Mouse (Mus musculus): ENCODE results near the gene Olfm2. TPM values are rescaled to one million over a fixed set of nuclear protein-coding genes. Genes with fewer than 3 reads are reported as not detected.

Gene Olfm2
- polyA plus RNA-seq (2015; fragmentation: Nextera tagmentation; extraction: Ambion mirVana): 250 and 269 TPM in 2 replicates

- Histone ChIP-seq H3K4me3 (ENCODE audit: low read length) (peak within 1 kb of the TSS; percentile 72), H3K4me1 (ENCODE audit: control insufficient read depth, insufficient read depth, low read depth, low read length) (peaks cover 10% of the 10 kb centered on the region), H3K27me3 (replicated peaks; ENCODE audit: control insufficient read depth, insufficient read depth, low read length) (no peaks in the 10 kb centered on the region), H3K4me2 (ENCODE audit: low read length) (peak within 1 kb of the TSS; percentile 67), H3K27ac (ENCODE audit: low read depth, low read length) (peak within 1 kb of the TSS; percentile 62), H3K9me3 (ENCODE audit: control insufficient read depth, low read length) (no peaks in the 10 kb centered on the region), H3K9ac (ENCODE audit: low read depth, low read length) (peak within 1 kb of the TSS; percentile 85), H3K36me3 (ENCODE audit: control insufficient read depth, insufficient read depth, low read length) (no peaks in the 10 kb centered on the region)
- ATAC-seq: peak; percentile 50
- WGBS: under 1% methylated on average over 31 of the region's 50 CpGs
These were observed at the start of gene Olfm2 for GRCm38 (mm10) chr9:20746017-20746660. Olfm2 (minus strand) TSS chr9:20746349.

- Histone ChIP-seq H3K4me2 (ENCODE audit: low read length) (no peak overlapping the region), H3K36me3 (ENCODE audit: control insufficient read depth, insufficient read depth, low read length) (no peaks in the 10 kb centered on the region), H3K4me1 (ENCODE audit: control insufficient read depth, insufficient read depth, low read depth, low read length) (no peaks in the 10 kb centered on the region), H3K9ac (ENCODE audit: low read depth, low read length) (no peak overlapping the region), H3K9me3 (ENCODE audit: control insufficient read depth, low read length) (no peaks in the 10 kb centered on the region), H3K27ac (ENCODE audit: low read depth, low read length) (peak overlapping the region; percentile 78), H3K27me3 (replicated peaks; ENCODE audit: control insufficient read depth, insufficient read depth, low read length) (no peaks in the 10 kb centered on the region), H3K4me3 (ENCODE audit: low read length) (no peak overlapping the region)
- 29% methylated on average over 7 of the region's 7 CpGs for WGBS
- peak; percentile 97 for ATAC-seq
These were observed 48.1 kb upstream of the Olfm2 start for GRCm38 (mm10) chr9:20794108-20794806.

- H3K4me3 ChIP-seq (ENCODE audit: low read length): no peak overlapping the region
- no peaks in the 10 kb centered on the region for H3K4me1 ChIP-seq (ENCODE audit: control insufficient read depth, insufficient read depth, low read depth, low read length)
- no peak overlapping the region for H3K4me2 ChIP-seq (ENCODE audit: low read length)
- 74% methylated on average over 3 of the region's 3 CpGs for WGBS
- no peak overlapping the region for H3K27ac ChIP-seq (ENCODE audit: low read depth, low read length)
- H3K36me3 ChIP-seq (ENCODE audit: control insufficient read depth, insufficient read depth, low read length): no peaks in the 10 kb centered on the region
- 0 out of 2 replicates have a peak, but pooled peaks cover 3% of the 10 kb centered on the region for H3K9me3 ChIP-seq (ENCODE audit: control insufficient read depth, low read length)
- ATAC-seq: no peak
- no peak overlapping the region for H3K9ac ChIP-seq (ENCODE audit: low read depth, low read length)
- no peaks in the 10 kb centered on the region for H3K27me3 ChIP-seq (replicated peaks; ENCODE audit: control insufficient read depth, insufficient read depth, low read length)
These were observed 44.2 kb upstream of the Olfm2 start for GRCm38 (mm10) chr9:20790345-20790744.

GRCm38 (mm10) chr9:20789651-20790050 lies 43.5 kb upstream of the Olfm2 start:
- Histone ChIP-seq H3K9me3 (ENCODE audit: control insufficient read depth, low read length) (0 out of 2 replicates have a peak, but pooled peaks cover 3% of the 10 kb centered on the region), H3K9ac (ENCODE audit: low read depth, low read length) (no peak overlapping the region), H3K36me3 (ENCODE audit: control insufficient read depth, insufficient read depth, low read length) (no peaks in the 10 kb centered on the region), H3K4me3 (ENCODE audit: low read length) (no peak overlapping the region), H3K4me1 (ENCODE audit: control insufficient read depth, insufficient read depth, low read depth, low read length) (no peaks in the 10 kb centered on the region), H3K4me2 (ENCODE audit: low read length) (no peak overlapping the region), H3K27me3 (replicated peaks; ENCODE audit: control insufficient read depth, insufficient read depth, low read length) (no peaks in the 10 kb centered on the region), H3K27ac (ENCODE audit: low read depth, low read length) (no peak overlapping the region)
- WGBS: 75% methylated on average over 4 of the region's 4 CpGs
- no peak for ATAC-seq

- Histone ChIP-seq H3K36me3 (ENCODE audit: control insufficient read depth, insufficient read depth, low read length) (no peaks in the 10 kb centered on the region), H3K4me2 (ENCODE audit: low read length) (no peak overlapping the region), H3K4me3 (ENCODE audit: low read length) (no peak overlapping the region), H3K27ac (ENCODE audit: low read depth, low read length) (no peak overlapping the region), H3K27me3 (replicated peaks; ENCODE audit: control insufficient read depth, insufficient read depth, low read length) (no peaks in the 10 kb centered on the region), H3K9me3 (ENCODE audit: control insufficient read depth, low read length) (0 out of 2 replicates have a peak, but pooled peaks cover 3% of the 10 kb centered on the region), H3K4me1 (ENCODE audit: control insufficient read depth, insufficient read depth, low read depth, low read length) (no peaks in the 10 kb centered on the region), H3K9ac (ENCODE audit: low read depth, low read length) (no peak overlapping the region)
- no peak for ATAC-seq
- WGBS: 77% methylated on average over 8 of the region's 8 CpGs
These were observed 41.8 kb upstream of the Olfm2 start for GRCm38 (mm10) chr9:20787992-20788391.

GRCm38 (mm10) chr9:20785055-20785454 lies 38.9 kb upstream of the Olfm2 start:
- Histone ChIP-seq H3K4me3 (ENCODE audit: low read length) (no peak overlapping the region), H3K4me1 (ENCODE audit: control insufficient read depth, insufficient read depth, low read depth, low read length) (no peaks in the 10 kb centered on the region), H3K9me3 (ENCODE audit: control insufficient read depth, low read length) (peaks cover 7% of the 10 kb centered on the region; the same call in 1 of the 2 replicates), H3K9ac (ENCODE audit: low read depth, low read length) (no peak overlapping the region), H3K27ac (ENCODE audit: low read depth, low read length) (no peak overlapping the region), H3K27me3 (replicated peaks; ENCODE audit: control insufficient read depth, insufficient read depth, low read length) (no peaks in the 10 kb centered on the region), H3K4me2 (ENCODE audit: low read length) (no peak overlapping the region), H3K36me3 (ENCODE audit: control insufficient read depth, insufficient read depth, low read length) (peaks cover 4% of the 10 kb centered on the region; the same call in 1 of the 2 replicates)
- 78% methylated on average over 6 of the region's 6 CpGs for whole genome bisulfite sequencing
- ATAC-seq: no peak

GRCm38 (mm10) chr9:20781286-20781685 lies 35.1 kb upstream of the Olfm2 start:
- peaks cover 4% of the 10 kb centered on the region; the same call in 1 of the 2 replicates for H3K36me3 ChIP-seq (ENCODE audit: control insufficient read depth, insufficient read depth, low read length)
- 87% methylated on average over 3 of the region's 3 CpGs for WGBS
- no peak overlapping the region for H3K4me2 ChIP-seq (ENCODE audit: low read length)
- no peaks in the 10 kb centered on the region for H3K27me3 ChIP-seq (replicated peaks; ENCODE audit: control insufficient read depth, insufficient read depth, low read length)
- no peak overlapping the region for H3K4me3 ChIP-seq (ENCODE audit: low read length)
- ATAC-seq: no peak
- H3K27ac ChIP-seq (ENCODE audit: low read depth, low read length): no peak overlapping the region
- H3K9me3 ChIP-seq (ENCODE audit: control insufficient read depth, low read length): peaks cover 3% of the 10 kb centered on the region; the same call in 1 of the 2 replicates
- no peak overlapping the region for H3K9ac ChIP-seq (ENCODE audit: low read depth, low read length)
- H3K4me1 ChIP-seq (ENCODE audit: control insufficient read depth, insufficient read depth, low read depth, low read length): no peaks in the 10 kb centered on the region

GRCm38 (mm10) chr9:20765274-20765673 lies 19.1 kb upstream of the Olfm2 start:
- Histone ChIP-seq H3K27me3 (replicated peaks; ENCODE audit: control insufficient read depth, insufficient read depth, low read length) (no peaks in the 10 kb centered on the region), H3K27ac (ENCODE audit: low read depth, low read length) (no peak overlapping the region), H3K9me3 (ENCODE audit: control insufficient read depth, low read length) (no peaks in the 10 kb centered on the region; the same call in 1 of the 2 replicates), H3K4me3 (ENCODE audit: low read length) (no peak overlapping the region), H3K9ac (ENCODE audit: low read depth, low read length) (no peak overlapping the region), H3K4me2 (ENCODE audit: low read length) (no peak overlapping the region), H3K36me3 (ENCODE audit: control insufficient read depth, insufficient read depth, low read length) (no peaks in the 10 kb centered on the region), H3K4me1 (ENCODE audit: control insufficient read depth, insufficient read depth, low read depth, low read length) (peaks cover 5% of the 10 kb centered on the region; the same call in 1 of the 2 replicates)
- ATAC-seq: no peak
- 96% methylated on average over 2 of the region's 2 CpGs for WGBS

- 86% methylated on average over 1 of the region's 1 CpGs for WGBS
- Histone ChIP-seq H3K9ac (ENCODE audit: low read depth, low read length) (no peak overlapping the region), H3K27me3 (replicated peaks; ENCODE audit: control insufficient read depth, insufficient read depth, low read length) (no peaks in the 10 kb centered on the region), H3K4me2 (ENCODE audit: low read length) (no peak overlapping the region), H3K4me1 (ENCODE audit: control insufficient read depth, insufficient read depth, low read depth, low read length) (peaks cover 5% of the 10 kb centered on the region; the same call in 1 of the 2 replicates), H3K27ac (ENCODE audit: low read depth, low read length) (no peak overlapping the region), H3K4me3 (ENCODE audit: low read length) (no peak overlapping the region), H3K9me3 (ENCODE audit: control insufficient read depth, low read length) (peaks cover 3% of the 10 kb centered on the region), H3K36me3 (ENCODE audit: control insufficient read depth, insufficient read depth, low read length) (no peaks in the 10 kb centered on the region)
- ATAC-seq: no peak
These were observed 16.9 kb upstream of the Olfm2 start for GRCm38 (mm10) chr9:20763099-20763498.
